Mouse (Mus musculus) E14TG2a.4 (cell line): Measurements from ENCODE around the gene Gm13694.
"Not testable (repeated sequence)": the region's sequence is repeated elsewhere in the genome, so short reads cannot be mapped to it uniquely, and the experiment has no call there.

Experiments
- CTCF ChIP-seq: conservative IDR thresholded peaks from 2 replicates; pipeline ENCODE4 v1.5.1; 2014; ENCODE audit warnings: low read length
- NANOG ChIP-seq: IDR thresholded peaks from 2 replicates; pipeline ENCODE4 v1.6.1; 2014; ENCODE audit warnings: borderline replicate concordance, low read length, mixed read lengths
- POU5F1 ChIP-seq: IDR thresholded peaks from 2 replicates; pipeline ENCODE4 v1.6.1; 2014; ENCODE audit warnings: low read length, borderline replicate concordance

DNA sequence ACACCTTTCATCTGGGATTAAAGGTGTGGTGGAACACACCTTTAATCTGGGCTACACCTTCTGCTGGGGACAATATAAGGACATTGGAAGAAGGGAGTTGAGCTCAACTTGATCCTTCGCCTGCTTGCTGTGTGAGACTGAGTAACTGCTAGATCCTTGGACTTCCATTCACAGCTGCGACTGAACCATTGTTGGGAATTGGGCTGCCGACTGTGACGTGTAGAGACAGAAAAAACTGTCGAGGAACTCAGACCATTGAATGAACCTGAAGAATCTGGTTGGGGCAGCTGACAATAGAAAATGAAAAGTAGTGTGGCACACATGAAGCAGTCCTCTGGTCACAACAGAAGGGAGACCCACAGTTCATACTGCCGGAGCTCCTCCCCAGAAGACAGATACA lies 5.9 kb upstream of the Gm13694 start, which contains the start of gene Gm13696:
- not testable (repeated sequence) for TF ChIP-seq CTCF, NANOG, POU5F1
